Mouse (Mus musculus): ENCODE results near the gene Ptpn20.

- TF ChIP-seq CTCF (conservative IDR thresholded peaks at IDR 0.05; ENCODE audit: low read length) (no peak), NANOG (IDR thresholded peaks at IDR 0.05; ENCODE audit: borderline replicate concordance, low read length) (no peak)
Measured at GRCm38 (mm10) chr14:33657471-33657901, 68.5 kb downstream of the Ptpn20 start.
